Mouse (Mus musculus): Measurements from ENCODE around the gene Papln.

Gene Papln

GRCm38 (mm10) chr12:83768235-83768899 is 4.9 kb downstream of the Papln start:
- DNase-seq (ENCODE audit: low spot score in 2 of 2) = no peak

- peak in 1 of 2 experiments; percentile 45 for DNase-seq (ENCODE audit: low spot score in 2 of 2)
Measured at GRCm38 (mm10) chr12:83770418-83771256, 7.2 kb downstream of the Papln start.

DNA sequence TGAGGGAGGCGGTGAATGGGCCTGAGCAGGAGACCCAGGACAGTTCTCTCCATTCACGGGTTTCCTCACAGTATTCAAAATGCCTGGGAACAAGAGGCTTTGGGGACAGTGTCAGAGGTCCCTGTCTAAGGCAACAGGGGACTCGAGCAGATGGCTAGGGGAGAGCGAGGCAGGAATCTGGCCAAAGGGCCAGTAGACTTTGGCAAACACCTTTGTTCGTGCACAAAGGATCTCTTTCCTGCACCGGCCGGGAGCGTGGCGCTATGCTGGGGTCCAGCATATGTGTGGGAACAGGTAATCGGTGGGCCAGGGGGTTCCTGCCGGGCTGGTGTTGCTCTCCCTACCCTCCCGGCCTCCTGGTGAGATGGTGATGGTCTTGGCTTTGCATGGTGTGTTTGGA is 12.2 kb downstream of the Papln start:
- no peak for DNase-seq (ENCODE audit: low spot score in 2 of 2)

GRCm38 (mm10) chr12:83776766-83777165 is 13.3 kb downstream of the Papln start:
- no peak for DNase-seq (ENCODE audit: low spot score in 2 of 2)

DNA sequence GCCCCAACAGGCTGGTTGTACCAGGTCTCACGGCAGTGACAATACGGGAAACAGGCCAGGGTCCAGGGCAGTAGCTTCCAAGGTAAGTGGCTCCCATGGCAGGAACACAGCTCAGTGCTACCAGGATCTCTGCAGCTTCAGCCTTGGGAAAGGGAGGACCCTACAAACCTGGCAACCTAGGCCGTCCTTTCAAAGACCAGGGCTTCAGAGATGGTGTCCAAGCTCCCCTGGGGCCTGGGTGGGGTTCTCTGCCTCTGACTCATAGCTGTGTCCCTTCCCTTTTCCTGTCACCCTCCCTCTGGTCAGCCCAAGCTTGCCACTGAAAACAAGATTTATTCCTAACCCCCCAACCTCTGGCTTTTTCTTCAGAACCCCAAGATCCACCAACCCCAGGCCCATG is 16.7 kb downstream of the Papln start:
- no peak for DNase-seq (ENCODE audit: low spot score in 2 of 2)

DNA sequence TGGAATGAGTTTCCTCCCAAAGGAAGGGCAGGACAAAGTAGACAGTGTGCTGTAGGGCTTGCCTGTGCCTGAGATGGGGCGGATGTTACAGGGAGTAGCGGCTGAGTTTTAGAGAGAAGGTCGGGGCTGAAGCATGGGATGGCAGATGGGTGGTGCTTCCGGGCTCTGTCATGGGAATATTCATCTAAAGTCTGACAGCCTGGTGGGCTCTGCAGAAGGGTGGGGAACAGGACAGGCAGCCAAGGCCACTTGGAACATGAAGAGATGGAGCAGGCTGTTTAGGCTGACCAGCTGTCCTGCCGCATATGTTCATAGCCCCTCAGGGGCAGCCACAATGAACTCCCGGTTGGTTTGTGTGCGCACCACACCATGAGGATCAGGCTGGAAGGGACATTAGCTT is 17.8 kb downstream of the Papln start:
- no peak for DNase-seq (ENCODE audit: low spot score in 2 of 2)

- no peak for DNase-seq (ENCODE audit: low spot score in 2 of 2)
Measured at GRCm38 (mm10) chr12:83781640-83782278, 18.3 kb downstream of the Papln start.

DNA sequence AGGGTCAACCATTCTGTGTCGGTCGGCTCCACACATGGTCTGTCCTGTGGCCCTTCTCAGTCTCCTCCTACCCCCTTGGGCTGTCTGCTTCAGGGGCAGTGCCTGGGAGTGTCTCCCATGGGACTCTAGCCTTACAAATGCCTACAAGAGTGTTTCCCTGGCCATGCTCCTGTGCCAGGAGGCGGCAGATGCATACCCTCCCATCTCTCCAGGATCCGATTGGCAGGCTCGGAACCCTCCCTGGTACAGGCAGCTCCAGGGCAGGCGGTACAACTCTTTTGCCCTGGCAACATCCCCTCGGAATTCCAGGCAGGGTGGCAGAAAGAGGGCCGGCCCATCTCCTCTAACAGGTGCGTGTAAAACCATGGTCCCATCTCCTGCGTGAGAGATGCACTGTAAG is 19.2 kb downstream of the Papln start:
- DNase-seq (ENCODE audit: low spot score in 2 of 2) = no peak

DNA sequence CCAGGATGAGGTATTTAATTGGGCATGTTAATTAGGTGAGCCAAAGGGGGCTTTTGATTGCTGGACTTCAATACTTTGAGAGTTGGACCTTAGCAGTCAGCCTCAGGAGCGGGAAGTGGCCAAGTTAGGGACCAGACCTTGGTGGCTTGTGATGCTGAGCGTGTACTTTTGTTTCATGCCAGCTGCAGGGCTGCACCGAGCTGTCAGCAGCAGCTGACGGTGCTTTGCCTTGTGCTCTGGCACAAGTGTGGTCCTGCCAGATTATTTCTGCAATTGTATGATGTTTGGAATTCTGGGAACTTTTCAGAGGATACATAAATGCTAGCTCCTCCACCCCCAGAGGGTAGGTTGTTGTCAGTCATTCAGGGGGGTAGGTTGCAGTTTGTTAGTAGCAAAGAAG is 21.9 kb downstream of the Papln start:
- DNase-seq (ENCODE audit: low spot score in 2 of 2) = no peak

- no peak for DNase-seq (ENCODE audit: low spot score in 2 of 2)
Measured at GRCm38 (mm10) chr12:83789051-83789780, 25.8 kb downstream of the Papln start.

GRCm38 (mm10) chr12:83789781-83790140 is 26.3 kb downstream of the Papln start:
- DNase-seq (ENCODE audit: low spot score in 2 of 2) = no peak

DNA sequence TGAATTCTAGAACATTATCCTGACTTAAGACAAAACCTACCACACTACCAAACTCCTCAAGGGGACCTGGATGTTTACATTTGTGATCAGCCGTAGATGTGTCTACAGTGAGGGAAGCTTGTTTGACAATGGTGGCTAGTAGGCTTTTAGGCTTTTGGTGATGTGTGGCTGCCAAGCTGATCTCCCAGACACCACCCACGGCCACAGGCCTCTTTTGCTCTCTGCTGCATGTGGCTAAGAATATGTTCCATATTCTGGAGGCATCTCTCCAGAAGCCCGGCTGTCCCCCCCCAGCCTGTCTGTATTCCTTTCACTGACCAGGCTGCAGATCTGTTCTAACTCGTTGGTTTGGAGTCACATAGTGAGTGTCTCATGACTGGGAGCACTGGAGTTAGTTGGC is 27.3 kb downstream of the Papln start:
- no peak for DNase-seq (ENCODE audit: low spot score in 2 of 2)

DNA sequence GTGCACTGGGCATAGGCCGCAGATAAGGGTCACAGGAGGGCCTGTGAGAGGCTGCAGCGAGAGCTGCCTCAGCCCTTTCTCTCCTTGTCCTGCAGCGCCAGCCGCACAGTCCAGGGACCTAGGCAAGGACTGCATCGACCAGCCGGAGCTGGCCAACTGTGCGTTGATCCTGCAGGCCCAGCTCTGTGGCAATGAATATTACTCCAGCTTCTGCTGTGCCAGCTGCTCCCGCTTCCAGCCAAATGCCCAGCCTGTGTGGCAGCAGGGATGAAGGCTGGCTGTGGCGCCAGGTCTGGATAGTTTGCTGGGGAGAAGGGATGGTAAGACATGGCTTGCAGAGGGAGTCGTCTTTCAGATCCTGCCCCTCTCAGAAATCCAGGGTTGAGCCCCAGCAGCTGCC is 28.3 kb downstream of the Papln start:
- no peak for DNase-seq (ENCODE audit: low spot score in 2 of 2)

- DNase-seq (ENCODE audit: low spot score in 2 of 2) = no peak
Measured at GRCm38 (mm10) chr12:83792706-83793410, 29.4 kb downstream of the Papln start.

GRCm38 (mm10) chr12:83795051-83795450 is 31.6 kb downstream of the Papln start:
- DNase-seq (ENCODE audit: low spot score in 2 of 2) = no peak

DNA sequence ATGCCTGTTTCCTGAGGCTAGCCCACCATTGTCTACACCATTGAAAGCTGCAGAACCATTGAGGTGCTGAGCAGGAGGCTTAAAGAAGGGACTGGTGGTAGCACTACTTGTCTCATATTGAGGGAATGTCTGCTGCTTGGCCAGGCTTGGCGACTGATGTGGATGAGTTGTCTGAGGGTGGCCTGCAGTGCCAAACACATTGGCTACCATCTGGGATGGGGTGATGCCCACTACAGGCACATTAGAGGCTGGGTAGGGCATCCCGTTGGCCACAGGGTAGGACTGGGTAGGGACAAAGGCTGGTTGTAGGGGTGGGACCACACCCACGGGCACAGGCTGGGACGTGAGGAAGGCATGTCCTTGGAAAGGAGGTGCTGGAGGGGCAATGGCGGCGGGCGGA is 32.2 kb downstream of the Papln start:
- no peak for DNase-seq (ENCODE audit: low spot score in 2 of 2)

DNA sequence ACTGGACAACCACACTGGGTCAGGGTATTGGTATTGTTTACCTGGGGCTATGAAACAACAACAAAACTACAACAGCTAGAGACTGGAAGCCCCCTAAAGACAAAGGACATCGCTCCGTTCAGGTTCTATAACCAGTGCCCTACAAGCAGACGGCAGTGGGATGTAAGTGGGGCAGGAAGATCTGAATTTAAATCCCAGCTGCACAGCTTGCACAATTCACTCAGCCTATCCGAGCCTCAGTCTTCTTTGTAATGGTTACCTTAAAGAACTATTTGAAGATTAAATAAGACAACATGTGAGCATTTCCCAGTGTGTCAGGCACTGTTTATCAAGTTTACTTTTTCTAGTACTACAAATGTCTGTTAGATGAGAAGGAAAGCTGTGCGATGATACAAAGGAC is 34.9 kb downstream of the Papln start:
- no peak for DNase-seq (ENCODE audit: low spot score in 2 of 2)

- no peak for DNase-seq (ENCODE audit: low spot score in 2 of 2)
Measured at GRCm38 (mm10) chr12:83800943-83801342, 37.5 kb downstream of the Papln start.

- no peak for DNase-seq (ENCODE audit: low spot score in 2 of 2)
Measured at GRCm38 (mm10) chr12:83803641-83804040, 40.2 kb downstream of the Papln start.

DNA sequence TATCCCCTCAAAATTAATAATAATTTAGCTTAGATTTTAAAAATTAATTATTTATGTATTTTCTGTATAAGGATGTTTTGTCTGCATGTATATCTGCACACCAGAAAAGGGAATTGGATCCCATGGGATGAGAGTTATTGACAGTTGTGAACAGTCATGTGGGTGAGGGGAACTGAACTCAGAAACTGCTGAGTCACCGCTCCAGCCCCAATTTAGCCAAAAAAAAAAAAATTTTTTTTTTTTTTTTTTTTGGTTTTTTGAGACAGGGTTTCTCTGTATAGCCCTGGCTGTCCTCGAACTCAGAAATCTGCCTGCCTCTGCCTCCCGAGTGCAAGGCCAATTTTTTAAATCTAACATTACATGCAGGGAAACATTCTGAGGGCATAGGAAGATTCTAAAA is 48.5 kb downstream of the Papln start:
- DNase-seq (ENCODE audit: low spot score in 2 of 2) = no peak

DNA sequence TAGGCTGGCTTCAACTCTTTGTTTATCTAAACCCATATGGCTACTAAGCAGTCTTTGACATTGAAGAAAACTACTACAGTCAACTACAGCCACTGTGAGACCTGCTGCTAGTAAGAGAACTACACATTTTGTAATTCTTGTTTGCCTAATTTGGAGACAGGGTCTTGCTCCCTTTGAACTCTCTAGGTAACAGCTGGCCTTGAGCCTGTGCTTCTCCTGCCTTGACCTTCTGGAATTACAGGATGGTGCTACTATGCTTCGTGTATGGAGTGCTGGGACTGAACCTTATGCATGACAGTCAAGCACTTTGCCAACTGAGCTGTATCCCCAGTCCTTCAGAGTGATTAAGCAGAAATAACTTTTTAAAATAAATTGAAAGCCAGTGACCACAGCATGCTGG is 53.2 kb downstream of the Papln start:
- DNase-seq (ENCODE audit: low spot score in 2 of 2) = no peak

DNA sequence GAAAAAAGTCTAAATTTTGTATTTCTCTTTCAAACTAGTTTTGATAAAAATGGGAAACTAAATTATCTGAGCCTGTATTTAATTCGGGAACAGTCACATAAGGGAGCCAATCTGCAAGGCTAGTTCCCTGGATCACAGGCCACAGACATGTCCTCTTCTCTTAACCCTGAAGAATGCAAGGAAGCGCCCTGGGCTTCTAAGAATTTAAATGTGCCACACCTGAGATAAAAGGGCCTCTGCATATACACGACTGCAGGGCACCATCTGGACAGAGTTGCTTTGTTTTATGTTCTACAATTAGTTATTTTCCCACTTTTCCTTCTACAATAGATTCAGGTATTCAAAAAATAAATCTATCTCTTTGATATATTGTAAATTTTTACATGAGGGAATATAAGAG is 67.0 kb downstream of the Papln start:
- DNase-seq (ENCODE audit: low spot score in 2 of 2) = no peak
